Mouse (Mus musculus): ENCODE data around the gene Gm4567.
"Not testable (repeated sequence)": the region's sequence is repeated elsewhere in the genome, so short reads cannot be mapped to it uniquely, and the experiment has no call there.

Gm4567 gene

GRCm38 (mm10) chr7:22719610-22720009 lies at the start of gene Gm4567:
TSS of gene Gm4567 (minus strand) at chr7:22719710.
- DNase-seq (ENCODE audit: low read depth, low spot score) = not testable (repeated sequence)

- not testable (repeated sequence) for DNase-seq (ENCODE audit: low read depth, low spot score)
These were observed 41.9 kb upstream of the Gm4567 start, which contains the start of gene Vmn1r157 for GRCm38 (mm10) chr7:22761397-22761796. TSS of gene Vmn1r157 (plus strand) at chr7:22761697.

- DNase-seq (ENCODE audit: low read depth, low spot score) = not testable (repeated sequence)
These were observed 27.3 kb downstream of the Gm4567 start, which contains the start of gene Gm8693 for GRCm38 (mm10) chr7:22692217-22692616. TSS of gene Gm8693 (minus strand) at chr7:22692317.

Measured in brain, adult 2 months (tissue).